Mouse (Mus musculus): ENCODE measurements around the gene A2ml1. TPM values are rescaled to one million over a fixed set of nuclear protein-coding genes. Genes with fewer than 3 reads are reported as not detected.
A peak's percentile ranks its signal among the peaks of the same experiment; 100 is the strongest.

A2ml1 gene
- total RNA-seq, 2 experiments from 2014 or later: 13.7 to 14.6 TPM

- TF ChIP-seq CTCF (IDR thresholded peaks at IDR 0.05): no peak
- no peak for DNase-seq (ENCODE audit: extremely low spot score in 1 of 2, low spot score in 2 of 2)
- Histone ChIP-seq H3K4me3 (no peak overlapping the region), H3K27ac (no peak overlapping the region; the same call in 1 of the 2 replicates)
- intact Hi-C loops (cut with DNase I): no loop called here
Measured at GRCm38 (mm10) chr6:128598256-128599047, 17.0 kb upstream of the A2ml1 start.

GRCm38 (mm10) chr6:128597121-128597522, 15.7 kb upstream of the A2ml1 start:
- peak overlapping the region; percentile 34 for H3K4me3 ChIP-seq
- peak; percentile 20 to 23 for DNase-seq (ENCODE audit: extremely low spot score in 1 of 2, low spot score in 2 of 2)
- intact Hi-C loops (cut with DNase I): no loop called here
- no peak overlapping the region; the same call in 1 of the 2 replicates for H3K27ac ChIP-seq
- no peak for TF ChIP-seq CTCF (IDR thresholded peaks at IDR 0.05)

- Histone ChIP-seq H3K27ac (no peak overlapping the region), H3K4me3 (no peak overlapping the region)
- intact Hi-C loops (cut with DNase I): no loop called here
- DNase-seq (ENCODE audit: extremely low spot score in 1 of 2, low spot score in 2 of 2): no peak
- no peak for TF ChIP-seq CTCF (IDR thresholded peaks at IDR 0.05)
Measured at GRCm38 (mm10) chr6:128594651-128595050, 13.2 kb upstream of the A2ml1 start.

GRCm38 (mm10) chr6:128589426-128589825, 8.0 kb upstream of the A2ml1 start:
- no peak for DNase-seq (ENCODE audit: extremely low spot score in 1 of 2, low spot score in 2 of 2)
- H3K4me3 ChIP-seq: no peak overlapping the region
- no peak overlapping the region for H3K27ac ChIP-seq
- intact Hi-C loops (cut with DNase I): no loop called here
- no peak for TF ChIP-seq CTCF (IDR thresholded peaks at IDR 0.05)

GRCm38 (mm10) chr6:128587619-128588018, 6.2 kb upstream of the A2ml1 start:
- H3K27ac ChIP-seq: no peak overlapping the region
- DNase-seq (ENCODE audit: extremely low spot score in 1 of 2, low spot score in 2 of 2): no peak
- no peak overlapping the region for H3K4me3 ChIP-seq
- TF ChIP-seq CTCF (IDR thresholded peaks at IDR 0.05): no peak
- intact Hi-C loops (cut with DNase I): no loop called here

GRCm38 (mm10) chr6:128585642-128586245, 4.3 kb upstream of the A2ml1 start:
- intact Hi-C loops (cut with DNase I): no loop called here
- no peak for TF ChIP-seq CTCF (IDR thresholded peaks at IDR 0.05)
- DNase-seq (ENCODE audit: extremely low spot score in 1 of 2, low spot score in 2 of 2): no peak
- no peak overlapping the region for H3K27ac ChIP-seq
- H3K4me3 ChIP-seq: no peak overlapping the region

- Histone ChIP-seq H3K27ac (no peak overlapping the region), H3K4me3 (no peak overlapping the region)
- intact Hi-C loops (cut with DNase I): no loop called here
- peak; percentile 33 for TF ChIP-seq CTCF (IDR thresholded peaks at IDR 0.05)
- DNase-seq (ENCODE audit: extremely low spot score in 1 of 2, low spot score in 2 of 2): no peak
Measured at GRCm38 (mm10) chr6:128584070-128584660, 2.8 kb upstream of the A2ml1 start.

GRCm38 (mm10) chr6:128577301-128577700, 4.1 kb downstream of the A2ml1 start:
- no peak for TF ChIP-seq CTCF (IDR thresholded peaks at IDR 0.05)
- no peak overlapping the region for H3K27ac ChIP-seq
- DNase-seq (ENCODE audit: extremely low spot score in 1 of 2, low spot score in 2 of 2): no peak
- no peak overlapping the region for H3K4me3 ChIP-seq
- intact Hi-C loops (cut with DNase I): no loop called here

- no peak for DNase-seq (ENCODE audit: extremely low spot score in 1 of 2, low spot score in 2 of 2)
- H3K27ac ChIP-seq: no peak overlapping the region
- no peak overlapping the region for H3K4me3 ChIP-seq
- intact Hi-C loops (cut with DNase I): no loop called here
- TF ChIP-seq CTCF (IDR thresholded peaks at IDR 0.05): no peak
Measured at GRCm38 (mm10) chr6:128566589-128566988, 14.8 kb downstream of the A2ml1 start.

- H3K4me3 ChIP-seq: no peak overlapping the region
- TF ChIP-seq CTCF (IDR thresholded peaks at IDR 0.05): no peak
- intact Hi-C loops (cut with DNase I): no loop called here
- no peak overlapping the region for H3K27ac ChIP-seq
- DNase-seq (ENCODE audit: extremely low spot score in 1 of 2, low spot score in 2 of 2): no peak
Measured at GRCm38 (mm10) chr6:128554049-128554448, 27.4 kb downstream of the A2ml1 start.

- intact Hi-C loops (cut with DNase I): no loop called here
- no peak overlapping the region for H3K27ac ChIP-seq
- no peak for DNase-seq (ENCODE audit: extremely low spot score in 1 of 2, low spot score in 2 of 2)
- H3K4me3 ChIP-seq: no peak overlapping the region
- TF ChIP-seq CTCF (IDR thresholded peaks at IDR 0.05): no peak
Measured at GRCm38 (mm10) chr6:128549463-128550452, 31.6 kb downstream of the A2ml1 start.

Measured in left cerebral cortex, adult 2 months (tissue).